9 mouse cellular contexts compared by ENCODE assay signal in the genomic region with DNA sequence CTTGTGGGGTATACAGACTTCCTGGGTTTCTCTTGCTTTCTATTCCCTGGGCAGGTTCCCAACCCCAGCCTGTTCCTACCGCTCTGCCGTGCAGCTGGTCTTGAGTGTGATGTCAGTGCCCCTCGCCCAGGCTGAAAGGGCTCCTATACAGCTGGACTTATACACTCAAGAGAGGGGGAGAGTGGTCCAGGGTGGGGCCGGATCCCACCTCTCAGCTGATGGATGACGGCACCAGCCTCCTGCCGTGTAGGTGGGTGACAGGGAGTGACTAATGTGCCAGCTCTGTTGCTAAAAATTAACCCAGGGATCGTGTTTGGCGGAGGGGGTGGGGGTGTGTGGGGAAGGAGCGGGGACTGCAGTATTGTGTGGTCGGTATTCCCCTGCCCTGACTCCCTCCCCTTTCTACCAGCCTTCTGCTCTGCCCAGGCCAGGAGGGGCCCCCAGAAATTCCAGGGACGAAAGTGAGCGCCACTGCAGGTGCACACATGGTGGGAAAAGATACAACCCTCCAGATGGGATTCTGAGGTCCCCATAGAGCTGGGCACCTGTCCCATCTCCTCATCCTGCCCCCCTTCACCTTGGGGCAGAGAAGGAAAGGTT. TPM values are rescaled to one million over a fixed set of nuclear protein-coding genes. Genes with fewer than 3 reads are reported as not detected.
DNase-seq lines count a peak whose midpoint lies in the region; ATAC-seq lines count a peak whose summit lies in the region.
"Had no signal": no experiment of that assay in that cellular context is flagged by ENCODE, and none has a peak within 500 bp of the region (broad histone marks: within the 10 kb centered on the region; RNA-seq: fewer than 3 reads in every experiment).

No protein-coding gene starts in this region.

- peaks cover 10% of the 10 kb centered on the region for H3K36me3 ChIP-seq in forebrain, embryonic 12.5 days (replicated peaks)
- peaks cover 1% of the 10 kb centered on the region for H3K36me3 ChIP-seq in forebrain, embryonic 11.5 days (ENCODE audit: control insufficient read depth, insufficient read depth, low read length)
- peaks cover 4% of the 10 kb centered on the region; the same call in 1 of the 2 replicates for H3K36me3 ChIP-seq in limb, embryonic 11.5 days (ENCODE audit: control insufficient read depth, insufficient read depth, low read length)
- H3K36me3 ChIP-seq in limb, embryonic 10.5 days, result peaks cover 23% of the 10 kb centered on the region
- peaks cover 10% of the 10 kb centered on the region; the same call in 1 of the 2 replicates for H3K36me3 ChIP-seq in hindbrain, embryonic 12.5 days
- H3K36me3 ChIP-seq in liver, embryonic 12.5 days, result 0 out of 2 replicates have a peak, but pooled peaks cover 3% of the 10 kb centered on the region

- no peak for ATAC-seq in forebrain, embryonic 12.5 days (ENCODE audit: low FRiP score)
- no peak for ATAC-seq in forebrain, embryonic 11.5 days (replicated peaks; ENCODE audit: low FRiP score)
- no peak for ATAC-seq in limb, embryonic 11.5 days (ENCODE audit: insufficient number of reproducible peaks, low FRiP score, low TSS enrichment, low read depth)
- ATAC-seq in hindbrain, embryonic 12.5 days (ENCODE audit: low FRiP score), result no peak
- no peak for ATAC-seq in liver, embryonic 12.5 days

- H3K27me3 ChIP-seq in forebrain, embryonic 12.5 days, result peaks cover 30% of the 10 kb centered on the region; the same call in 1 of the 2 replicates
- H3K27me3 ChIP-seq in forebrain, embryonic 11.5 days (ENCODE audit: control insufficient read depth, insufficient read depth, low read length), result no peaks in the 10 kb centered on the region; the same call in 1 of the 2 replicates
- H3K27me3 ChIP-seq in limb, embryonic 11.5 days (ENCODE audit: control insufficient read depth, insufficient read depth, low read length), result no peaks in the 10 kb centered on the region
- peaks cover 30% of the 10 kb centered on the region for H3K27me3 ChIP-seq in limb, embryonic 10.5 days (ENCODE audit: low read depth, poor library complexity, severe bottlenecking)
- H3K27me3 ChIP-seq in hindbrain, embryonic 12.5 days, result peaks cover 12% of the 10 kb centered on the region
- H3K27me3 ChIP-seq in liver, embryonic 12.5 days (replicated peaks), result peaks cover 39% of the 10 kb centered on the region
- H3K27me3 ChIP-seq: embryonic facial prominence, embryonic 12.5 days had no signal

- H3K9me3 ChIP-seq in forebrain, embryonic 12.5 days, result no peaks in the 10 kb centered on the region
- no peaks in the 10 kb centered on the region for H3K9me3 ChIP-seq in forebrain, embryonic 11.5 days (ENCODE audit: control insufficient read depth, low read length)
- H3K9me3 ChIP-seq in limb, embryonic 11.5 days (ENCODE audit: control insufficient read depth, low read length), result no peaks in the 10 kb centered on the region
- no peaks in the 10 kb centered on the region for H3K9me3 ChIP-seq in limb, embryonic 10.5 days (replicated peaks)
- no peaks in the 10 kb centered on the region for H3K9me3 ChIP-seq in hindbrain, embryonic 12.5 days (replicated peaks)
- no peaks in the 10 kb centered on the region for H3K9me3 ChIP-seq in liver, embryonic 12.5 days (replicated peaks)
- H3K9me3 ChIP-seq: embryonic facial prominence, embryonic 12.5 days had no signal

- H3K4me3 ChIP-seq in forebrain, embryonic 12.5 days (replicated peaks), result no peak overlapping the region
- no peak overlapping the region for H3K4me3 ChIP-seq in forebrain, embryonic 11.5 days (ENCODE audit: low read depth, low read length)
- H3K4me3 ChIP-seq in limb, embryonic 11.5 days (ENCODE audit: low read depth, low read length), result no peak overlapping the region
- no peak overlapping the region for H3K4me3 ChIP-seq in limb, embryonic 10.5 days
- no peak overlapping the region for H3K4me3 ChIP-seq in hindbrain, embryonic 12.5 days
- H3K4me3 ChIP-seq in liver, embryonic 12.5 days, result no peak overlapping the region
- H3K4me3 ChIP-seq: embryonic facial prominence, embryonic 12.5 days had no signal

- WGBS in forebrain, embryonic 12.5 days, result 52% methylated on average over 12 of the region's 12 CpGs
- WGBS in forebrain, embryonic 11.5 days, result 54% methylated on average over 12 of the region's 12 CpGs
- WGBS in limb, embryonic 11.5 days, result 34% methylated on average over 12 of the region's 12 CpGs
- WGBS in limb, embryonic 10.5 days, result 33% methylated on average over 12 of the region's 12 CpGs
- 32% methylated on average over 12 of the region's 12 CpGs for WGBS in hindbrain, embryonic 12.5 days
- WGBS in liver, embryonic 12.5 days (ENCODE audit: insufficient replicate concordance), result 41% methylated on average over 12 of the region's 12 CpGs

- peaks cover 22% of the 10 kb centered on the region for H3K4me1 ChIP-seq in forebrain, embryonic 12.5 days
- H3K4me1 ChIP-seq in forebrain, embryonic 11.5 days (replicated peaks; ENCODE audit: control insufficient read depth, insufficient read depth, low read length), result peaks cover under 1% of the 10 kb centered on the region; the same call in 1 of the 2 replicates
- H3K4me1 ChIP-seq in limb, embryonic 11.5 days (ENCODE audit: control insufficient read depth, insufficient read depth, low read length), result peaks cover 16% of the 10 kb centered on the region
- peaks cover 59% of the 10 kb centered on the region for H3K4me1 ChIP-seq in limb, embryonic 10.5 days
- peaks cover 27% of the 10 kb centered on the region for H3K4me1 ChIP-seq in hindbrain, embryonic 12.5 days
- H3K4me1 ChIP-seq in liver, embryonic 12.5 days, result peaks cover 6% of the 10 kb centered on the region

- H3K9ac ChIP-seq in forebrain, embryonic 12.5 days, result 0 out of 2 replicates have a peak overlapping the region, but pooled peaks have one; percentile 17
- no peak overlapping the region for H3K9ac ChIP-seq in forebrain, embryonic 11.5 days (ENCODE audit: low read length)
- peak overlapping the region; percentile 9; the same call in 1 of the 2 replicates for H3K9ac ChIP-seq in limb, embryonic 11.5 days (ENCODE audit: low read length)
- H3K9ac ChIP-seq in hindbrain, embryonic 12.5 days, result no peak overlapping the region; the same call in 1 of the 2 replicates
- H3K9ac ChIP-seq in liver, embryonic 12.5 days, result no peak overlapping the region; the same call in 1 of the 2 replicates
- H3K9ac ChIP-seq: embryonic facial prominence, embryonic 12.5 days had no signal

- H3K4me2 ChIP-seq in forebrain, embryonic 12.5 days, result no peak overlapping the region
- no peak overlapping the region for H3K4me2 ChIP-seq in forebrain, embryonic 11.5 days (ENCODE audit: low read depth, low read length, severe bottlenecking)
- no peak overlapping the region for H3K4me2 ChIP-seq in limb, embryonic 11.5 days (ENCODE audit: low read depth, severe bottlenecking)
- H3K4me2 ChIP-seq in hindbrain, embryonic 12.5 days (replicated peaks), result no peak overlapping the region
- peak overlapping the region; percentile 8; the same call in 1 of the 2 replicates for H3K4me2 ChIP-seq in liver, embryonic 12.5 days
- H3K4me2 ChIP-seq: embryonic facial prominence, embryonic 12.5 days had no signal

- no peak overlapping the region for H3K27ac ChIP-seq in forebrain, embryonic 12.5 days
- H3K27ac ChIP-seq in forebrain, embryonic 11.5 days (ENCODE audit: low read depth, low read length), result no peak overlapping the region
- no peak overlapping the region for H3K27ac ChIP-seq in limb, embryonic 11.5 days (replicated peaks; ENCODE audit: low read depth, low read length)
- no peak overlapping the region for H3K27ac ChIP-seq in limb, embryonic 10.5 days
- H3K27ac ChIP-seq in hindbrain, embryonic 12.5 days, result 0 out of 2 replicates have a peak overlapping the region, but pooled peaks have one; percentile 7
- no peak overlapping the region for H3K27ac ChIP-seq in liver, embryonic 12.5 days
- H3K27ac ChIP-seq: embryonic facial prominence, embryonic 12.5 days had no signal

- DNase-seq in forebrain, embryonic 11.5 days (ENCODE audit: low spot score), result no peak
- no peak for DNase-seq in limb, embryonic 11.5 days (ENCODE audit: low spot score)
- DNase-seq in limb, embryonic 10.5 days (ENCODE audit: low spot score), result no peak
- no peak for DNase-seq in urinary bladder, postnatal 10 days (ENCODE audit: low spot score)
- no peak for DNase-seq in testis, postnatal 14 days (ENCODE audit: low spot score)

RNA-seq across cellular contexts. Expression of gene Grasp, which starts 11.8 kb away (rescaled TPM):
- polyA plus RNA-seq in forebrain, embryonic 12.5 days (2016; fragmentation: Nextera tagmentation; extraction: Ambion mirVana), result 4.1 and 4.7 TPM in 2 replicates
- polyA plus RNA-seq in forebrain, embryonic 11.5 days (2014; fragmentation: Nextera tagmentation; extraction: Ambion mirVana), result 4.6 and 5.6 TPM in 2 replicates
- polyA plus RNA-seq in limb, embryonic 11.5 days (2014; fragmentation: Nextera tagmentation; extraction: Ambion mirVana), result 6.7 and 7.7 TPM in 2 replicates
- polyA plus RNA-seq in limb, embryonic 10.5 days (2016; fragmentation: Nextera tagmentation; extraction: Ambion mirVana), result 5.4 and 6.9 TPM in 2 replicates
- polyA plus RNA-seq in hindbrain, embryonic 12.5 days (2016; fragmentation: Nextera tagmentation; extraction: Ambion mirVana), result 4.8 and 8.2 TPM in 2 replicates
- polyA plus RNA-seq in liver, embryonic 12.5 days (2016; fragmentation: Nextera tagmentation; extraction: Ambion mirVana), result 0.81 and 1.3 TPM in 2 replicates

RNA-seq across cellular contexts. Expression of gene Nr4a1, which starts 18.2 kb away (rescaled TPM):
- polyA plus RNA-seq in forebrain, embryonic 12.5 days (2016; fragmentation: Nextera tagmentation; extraction: Ambion mirVana), result 2.9 and 3.6 TPM in 2 replicates
- 2.6 and 2.7 TPM in 2 replicates for polyA plus RNA-seq in forebrain, embryonic 11.5 days (2014; fragmentation: Nextera tagmentation; extraction: Ambion mirVana)
- polyA plus RNA-seq in limb, embryonic 11.5 days (2014; fragmentation: Nextera tagmentation; extraction: Ambion mirVana), result 3.5 and 4.0 TPM in 2 replicates
- polyA plus RNA-seq in limb, embryonic 10.5 days (2016; fragmentation: Nextera tagmentation; extraction: Ambion mirVana), result 4.1 and 7.1 TPM in 2 replicates
- 4.4 and 5.5 TPM in 2 replicates for polyA plus RNA-seq in hindbrain, embryonic 12.5 days (2016; fragmentation: Nextera tagmentation; extraction: Ambion mirVana)
- polyA plus RNA-seq in liver, embryonic 12.5 days (2016; fragmentation: Nextera tagmentation; extraction: Ambion mirVana), result 0.83 and 1.0 TPM in 2 replicates

RNA-seq across cellular contexts. Expression of gene Atg101, which starts 48.2 kb away (rescaled TPM):
- polyA plus RNA-seq in forebrain, embryonic 12.5 days (2016; fragmentation: Nextera tagmentation; extraction: Ambion mirVana), result 61.9 and 63.2 TPM in 2 replicates
- polyA plus RNA-seq in forebrain, embryonic 11.5 days (2014; fragmentation: Nextera tagmentation; extraction: Ambion mirVana), result 62.1 and 65.7 TPM in 2 replicates
- 68.2 and 73.1 TPM in 2 replicates for polyA plus RNA-seq in limb, embryonic 11.5 days (2014; fragmentation: Nextera tagmentation; extraction: Ambion mirVana)
- polyA plus RNA-seq in limb, embryonic 10.5 days (2016; fragmentation: Nextera tagmentation; extraction: Ambion mirVana), result 92.3 and 97.5 TPM in 2 replicates
- polyA plus RNA-seq in hindbrain, embryonic 12.5 days (2016; fragmentation: Nextera tagmentation; extraction: Ambion mirVana), result 62.0 and 66.5 TPM in 2 replicates
- 31.5 and 31.7 TPM in 2 replicates for polyA plus RNA-seq in liver, embryonic 12.5 days (2016; fragmentation: Nextera tagmentation; extraction: Ambion mirVana)

RNA-seq across cellular contexts. Expression of gene 6030408B16Rik, which starts 57.2 kb away (rescaled TPM):
- polyA plus RNA-seq in forebrain, embryonic 12.5 days (2016; fragmentation: Nextera tagmentation; extraction: Ambion mirVana), result 0.27 and 0.28 TPM in 2 replicates
- 0.21 and 0.71 TPM in 2 replicates for polyA plus RNA-seq in forebrain, embryonic 11.5 days (2014; fragmentation: Nextera tagmentation; extraction: Ambion mirVana)
- 4.2 and 5.6 TPM in 2 replicates for polyA plus RNA-seq in limb, embryonic 11.5 days (2014; fragmentation: Nextera tagmentation; extraction: Ambion mirVana)
- polyA plus RNA-seq in limb, embryonic 10.5 days (2016; fragmentation: Nextera tagmentation; extraction: Ambion mirVana), result 1.8 and 4.1 TPM in 2 replicates
- 0.31 and 0.87 TPM in 2 replicates for polyA plus RNA-seq in hindbrain, embryonic 12.5 days (2016; fragmentation: Nextera tagmentation; extraction: Ambion mirVana)
- polyA plus RNA-seq in liver, embryonic 12.5 days (2016; fragmentation: Nextera tagmentation; extraction: Ambion mirVana), result 0.17 and 0.19 TPM in 2 replicates

Comparison
In these comparisons a context has a peak if more than half of its experiments do, and no peak if none do; other contexts are left out.
1. H3K9ac ChIP-seq: peak in forebrain, embryonic 12.5 days (single experiment) and limb, embryonic 11.5 days (single experiment); none in forebrain, embryonic 11.5 days (single experiment), hindbrain, embryonic 12.5 days (single experiment) and liver, embryonic 12.5 days (single experiment).